Mouse (Mus musculus) lung, postnatal 0 days (tissue): Measurements from ENCODE around the gene Mgat1.

Experiments
- CTCF ChIP-seq: IDR thresholded peaks from 2 replicates; pipeline ENCODE4 v1.5.1; 2016; ENCODE audit warnings: antibody characterized with exemption, mild to moderate bottlenecking
- EP300 ChIP-seq: IDR thresholded peaks from 2 replicates; pipeline ENCODE4 v1.6.1; 2016; ENCODE audit warnings: antibody characterized with exemption, mild to moderate bottlenecking, control low read depth

GRCm38 (mm10) chr11:49247255-49247654 is 3.3 kb downstream of the Mgat1 start:
- TF ChIP-seq CTCF: no peak
- TF ChIP-seq EP300: no peak
